Mouse (Mus musculus): ENCODE results near the gene Mfsd2a.

DNA sequence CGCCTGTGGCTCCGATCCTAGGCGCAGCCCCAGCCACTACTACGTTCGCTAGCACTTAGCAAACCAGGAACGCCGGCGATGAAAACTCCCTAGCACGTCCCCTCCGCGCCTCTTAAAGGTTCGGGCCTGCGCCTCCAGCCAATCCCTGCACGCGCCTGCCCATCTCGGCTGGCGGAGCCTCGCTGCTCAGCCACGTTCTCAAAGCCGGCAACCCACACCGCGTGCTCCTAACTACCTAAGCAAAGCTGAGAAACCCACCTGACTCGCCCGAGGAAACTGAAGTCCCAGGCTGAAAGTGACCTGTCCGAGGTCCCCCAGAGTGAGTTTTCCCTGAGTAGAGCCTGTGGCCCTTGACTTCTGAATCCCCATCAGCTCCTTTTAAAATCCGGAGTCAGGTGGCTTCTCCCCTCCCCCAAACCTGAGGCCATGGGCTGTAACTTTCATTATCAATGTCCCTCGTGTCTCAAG, at the start of gene Mfsd2a:
- TF ChIP-seq POLR2AphosphoS5 (IDR thresholded peaks at IDR 0.05; ENCODE audit: insufficient replicate concordance, low read depth, low read length) (no peak), TAL1 (conservative IDR thresholded peaks at IDR 0.05; ENCODE audit: low read depth, low read length) (no peak)
